Mouse (Mus musculus) brain, embryonic 14.5 days (tissue): ENCODE results near the gene St3gal5. TPM values are rescaled to one million over a fixed set of nuclear protein-coding genes. Genes with fewer than 3 reads are reported as not detected.

Experiments
- DNase-seq: peaks from one replicate; pipeline ENCODE4 v3.0.0-alpha.2; 2011; ENCODE audit warnings: low read depth
- CTCF ChIP-seq: fragments of 200-500 bp; IDR thresholded peaks from 2 replicates; pipeline ENCODE4 v1.5.1; 2012; ENCODE audit warnings: inconsistent platforms, mild to moderate bottlenecking, moderate library complexity, borderline replicate concordance; ENCODE audit not compliant: insufficient read depth, insufficient read length; ENCODE audit errors: extremely low read depth
- POLR2A ChIP-seq: fragments of 200-500 bp; IDR thresholded peaks from 2 replicates; pipeline ENCODE4 v1.6.1; 2012; ENCODE audit warnings: mild to moderate bottlenecking, inconsistent platforms, borderline replicate concordance; ENCODE audit not compliant: poor library complexity, insufficient read depth, insufficient read length, severe bottlenecking; ENCODE audit errors: extremely low read depth
- polyA plus RNA-seq: library from polyadenylated mRNA; depleted of rRNA; stranded (reverse); fragments of >200 nt; gene quantifications from 2 replicates; pipeline ENCODE4 v1.2.3, GENCODE M21; 2012

The St3gal5 gene
- polyA plus RNA-seq, 1 experiment = 38.1 TPM

DNA sequence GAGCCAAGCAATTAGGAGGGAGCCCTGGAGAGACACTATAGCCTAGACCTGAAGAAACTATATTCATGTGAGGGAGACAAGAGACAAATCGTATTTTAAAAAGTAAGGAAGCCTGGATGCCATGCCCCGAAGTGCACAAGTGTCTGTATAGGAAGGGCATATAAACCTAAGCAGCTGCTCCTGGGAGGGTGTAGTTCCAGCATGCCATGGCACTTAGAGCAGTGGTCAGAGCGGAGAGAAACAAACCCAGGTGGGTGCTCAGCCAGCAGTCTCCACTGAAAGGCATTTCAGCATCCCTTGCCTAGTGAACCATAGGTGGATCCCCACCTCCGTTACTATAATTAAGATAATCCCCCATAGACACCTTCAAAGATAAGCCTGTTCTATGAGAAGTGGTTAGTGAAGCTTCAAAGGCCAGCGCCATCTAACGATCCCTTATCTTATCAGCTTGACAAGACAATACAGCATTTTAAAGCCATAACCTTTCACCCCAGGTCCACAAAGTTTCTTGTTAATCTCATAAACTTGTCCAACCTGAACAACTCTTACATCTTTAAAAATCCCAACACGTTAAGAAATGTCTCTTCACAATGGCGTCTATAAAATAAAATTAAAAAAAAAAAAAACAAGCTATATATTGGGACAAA is 20.1 kb downstream of the St3gal5 start:
- no peak for DNase-seq

DNA sequence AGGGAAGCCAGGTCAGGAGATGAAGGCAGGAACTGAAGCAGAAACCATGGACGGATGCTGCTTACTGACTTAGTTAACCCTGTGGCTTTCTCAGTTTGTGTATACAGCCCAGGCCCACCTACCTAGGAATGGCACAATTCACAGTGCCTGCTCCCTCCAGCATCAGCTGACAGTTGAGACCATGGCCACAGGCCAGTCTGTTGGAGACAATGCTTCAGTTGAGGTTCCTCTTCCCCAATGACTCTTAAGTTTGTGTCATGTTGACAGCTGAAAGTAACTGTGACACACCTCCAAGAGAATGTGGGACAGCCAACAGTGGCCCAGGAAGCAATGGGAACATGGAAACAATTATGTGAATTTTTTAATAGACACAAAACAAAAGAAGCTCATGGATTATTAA is 22.5 kb downstream of the St3gal5 start:
- no peak for TF ChIP-seq POLR2A
- TF ChIP-seq CTCF = no peak
- no peak for DNase-seq

More for the DNA sequence above, 20.1 kb downstream of the St3gal5 start:
- TF ChIP-seq CTCF (no peak), POLR2A (no peak)

GRCm38 (mm10) chr6:72121301-72121700 is 23.9 kb downstream of the St3gal5 start:
- DNase-seq = no peak
- TF ChIP-seq CTCF (no peak), POLR2A (no peak)

GRCm38 (mm10) chr6:72122515-72122914 is 25.1 kb downstream of the St3gal5 start:
- no peak for TF ChIP-seq POLR2A
- no peak for TF ChIP-seq CTCF
- no peak for DNase-seq

- no peak for TF ChIP-seq POLR2A
- TF ChIP-seq CTCF = no peak
- peak; percentile 59 for DNase-seq
Observed at GRCm38 (mm10) chr6:72124315-72125103, 27.1 kb downstream of the St3gal5 start.

GRCm38 (mm10) chr6:72126128-72126917 is 28.9 kb downstream of the St3gal5 start:
- DNase-seq = no peak
- TF ChIP-seq CTCF = no peak
- no peak for TF ChIP-seq POLR2A

GRCm38 (mm10) chr6:72130056-72130455 is 32.7 kb downstream of the St3gal5 start:
- DNase-seq = no peak
- TF ChIP-seq CTCF (no peak), POLR2A (no peak)

- no peak for DNase-seq
- TF ChIP-seq CTCF (no peak), POLR2A (no peak)
Observed at GRCm38 (mm10) chr6:72132671-72133214, 35.4 kb downstream of the St3gal5 start.

DNA sequence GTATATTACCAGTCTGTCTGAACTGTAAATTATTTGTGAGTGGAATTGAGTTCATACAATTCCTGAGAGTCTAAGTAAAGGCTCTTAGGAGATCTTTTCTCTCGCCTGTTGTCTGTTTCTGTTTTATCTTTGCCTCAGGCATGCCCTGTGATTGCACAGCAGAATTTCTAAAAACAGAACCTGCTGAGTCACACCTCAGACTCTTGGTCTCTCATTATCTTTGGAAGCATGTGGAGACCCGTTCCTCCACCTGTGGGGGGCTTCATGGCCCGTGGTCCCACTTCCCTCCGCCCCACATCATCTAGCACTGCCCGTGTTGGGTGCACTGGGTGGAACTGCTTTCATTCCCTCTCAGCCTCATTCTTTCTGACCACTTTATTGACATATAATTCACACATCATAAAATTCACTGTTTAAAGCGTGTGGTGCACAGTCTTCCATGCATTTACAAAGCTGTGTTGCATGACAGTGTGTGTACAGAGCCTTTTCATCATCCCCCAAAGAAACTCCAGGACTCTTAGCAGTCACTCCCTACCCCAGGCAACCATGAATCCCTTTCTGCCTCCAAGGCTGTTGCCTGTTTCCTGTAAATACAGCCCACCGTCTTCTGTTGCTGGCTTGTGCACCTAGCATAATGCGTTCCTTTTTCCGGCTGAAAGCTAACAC is 37.6 kb downstream of the St3gal5 start:
- no peak for DNase-seq
- TF ChIP-seq POLR2A (no peak), CTCF (no peak)

- DNase-seq = no peak
- TF ChIP-seq POLR2A (no peak), CTCF (no peak)
Observed at GRCm38 (mm10) chr6:72136016-72136415, 38.6 kb downstream of the St3gal5 start.

DNA sequence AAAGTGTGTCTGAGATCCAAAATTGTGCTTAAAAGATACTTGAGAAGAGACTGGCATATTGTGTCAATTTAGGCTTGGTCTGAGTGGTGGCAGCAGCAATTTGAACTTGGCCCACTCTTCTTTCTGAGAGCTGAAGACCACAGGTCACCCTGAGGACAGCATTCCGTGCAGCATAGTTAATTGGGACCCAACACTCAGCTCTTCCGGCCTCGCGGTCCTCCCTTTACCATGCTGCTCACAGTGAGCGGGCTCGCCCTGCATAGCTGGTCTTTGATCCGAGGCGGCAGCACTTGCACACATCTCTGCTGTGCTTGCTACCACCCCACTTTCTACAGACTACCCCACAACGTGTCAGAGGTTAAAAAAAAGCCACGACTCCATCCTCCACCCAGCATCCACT is 39.2 kb downstream of the St3gal5 start:
- TF ChIP-seq POLR2A (no peak), CTCF (no peak)

GRCm38 (mm10) chr6:72139508-72140193 is 42.3 kb downstream of the St3gal5 start:
- DNase-seq = no peak
- TF ChIP-seq CTCF (no peak), POLR2A (no peak)

More for the DNA sequence above, 39.2 kb downstream of the St3gal5 start:
- DNase-seq = no peak

DNA sequence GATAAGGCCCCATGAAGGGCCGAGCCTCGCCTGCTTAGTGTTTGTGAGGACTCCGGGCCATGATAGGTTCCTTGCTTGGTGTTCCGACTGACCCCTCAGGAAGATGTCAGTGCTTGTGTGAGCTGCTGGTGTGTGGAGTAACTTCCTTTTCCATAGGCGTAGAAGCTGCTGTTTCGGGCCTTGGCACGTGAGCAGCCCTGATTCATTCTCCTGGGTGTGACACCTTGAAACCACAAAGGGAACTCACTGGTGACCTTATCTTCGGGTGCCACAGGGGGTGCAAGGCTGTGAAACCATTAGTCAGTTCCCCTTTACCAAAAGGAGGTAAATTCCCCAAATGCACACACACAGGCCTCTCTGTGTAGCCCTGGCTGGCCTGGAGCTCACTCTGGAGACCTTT is 43.0 kb downstream of the St3gal5 start:
- no peak for TF ChIP-seq CTCF
- TF ChIP-seq POLR2A = no peak
- DNase-seq = no peak

DNA sequence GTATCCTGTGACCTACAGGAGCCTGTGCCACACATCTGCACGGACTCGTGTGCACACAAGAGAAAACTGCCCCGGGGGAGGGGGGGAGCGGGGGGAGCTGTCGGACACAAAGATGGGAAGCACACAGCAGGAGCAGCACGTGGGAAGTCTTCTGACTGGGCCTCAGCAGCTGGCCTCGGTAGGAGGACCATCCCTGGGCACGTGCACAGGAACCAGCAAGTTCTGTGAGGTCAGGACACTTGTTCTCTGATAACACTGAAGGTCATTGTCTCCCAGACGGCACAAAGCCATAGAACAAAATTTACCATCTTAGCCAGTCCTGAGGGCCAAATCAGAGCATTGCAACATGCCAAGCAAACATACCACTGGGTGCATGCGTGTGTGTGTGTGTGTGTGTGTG is 43.8 kb downstream of the St3gal5 start:
- DNase-seq = no peak
- TF ChIP-seq POLR2A (no peak), CTCF (no peak)
